Mouse (Mus musculus): ENCODE measurements around the gene Gtf3a. TPM values are rescaled to one million over a fixed set of nuclear protein-coding genes. Genes with fewer than 3 reads are reported as not detected.

The Gtf3a gene
- 9.5 and 12.1 TPM in 2 replicates for polyA plus RNA-seq (2012; rRNA removed)

DNA sequence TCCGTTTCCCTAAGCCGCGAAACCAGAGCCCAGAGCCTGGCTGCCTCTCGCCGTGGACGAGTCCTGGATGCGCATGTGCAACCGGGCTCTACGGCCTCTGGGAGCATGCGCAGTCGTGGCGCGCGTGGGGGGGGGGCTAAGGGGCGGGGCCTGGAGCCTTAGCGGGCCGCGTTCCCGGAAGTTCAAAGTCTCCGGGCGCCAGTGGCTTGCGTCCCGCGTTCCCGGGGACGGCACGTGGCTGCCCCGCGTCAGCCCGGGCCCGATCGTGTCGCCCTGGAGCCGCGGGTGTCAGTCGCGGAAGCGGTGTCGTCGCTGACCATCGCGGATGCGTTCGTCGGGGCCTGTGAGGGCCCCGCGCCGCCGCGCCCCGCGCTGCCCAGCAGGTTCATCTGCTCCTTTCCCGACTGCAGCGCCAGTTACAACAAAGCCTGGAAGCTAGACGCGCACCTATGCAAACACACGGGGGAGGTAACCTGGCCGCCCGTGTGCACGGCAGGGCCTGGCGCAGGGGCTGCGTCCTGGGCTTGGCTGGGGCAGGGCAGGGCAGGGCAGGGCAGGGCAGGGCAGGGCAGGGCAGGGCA is at the start of gene Gtf3a:
Gene Gtf3a, plus strand, starts transcription at position 150 of the 581 bp plus-strand sequence.
- Histone ChIP-seq H3K4me3 (ENCODE audit: control insufficient read depth, low read depth, low read length) (peak within 1 kb of the TSS; percentile 95), H3K27ac (ENCODE audit: control insufficient read depth, insufficient read depth, low read depth, low read length) (peak within 1 kb of the TSS; percentile 90)
- TF ChIP-seq POLR2A (IDR thresholded peaks at IDR 0.05; ENCODE audit: control insufficient read depth, low read depth, low read length) = peak; percentile 88
- no peak for TF ChIP-seq CTCF (IDR thresholded peaks at IDR 0.05; ENCODE audit: control insufficient read depth, insufficient read depth, insufficient replicate concordance, low read depth, low read length)

DNA sequence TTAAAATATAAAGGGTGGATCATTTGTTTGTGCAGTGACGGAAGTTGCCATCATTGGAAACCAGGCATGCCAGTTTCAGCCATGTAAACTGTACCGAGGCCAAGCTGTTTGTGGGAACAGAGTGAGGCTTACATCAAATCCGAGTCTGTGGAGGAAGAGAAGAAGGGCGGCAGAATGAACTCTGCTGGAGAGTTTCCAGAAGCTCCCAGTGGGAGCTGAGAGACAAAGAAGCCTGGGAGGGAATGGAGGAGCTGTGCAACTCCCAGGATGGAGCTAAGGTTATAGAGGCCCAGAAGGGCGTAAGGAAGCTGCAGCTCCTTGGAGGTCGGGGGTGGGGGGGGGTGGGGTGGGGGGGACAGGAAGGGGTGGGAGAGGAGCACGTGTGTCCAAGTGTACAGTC is 48.1 kb upstream of the Gtf3a start:
- TF ChIP-seq POLR2A (IDR thresholded peaks at IDR 0.05; ENCODE audit: control insufficient read depth, low read depth, low read length) (no peak), CTCF (IDR thresholded peaks at IDR 0.05; ENCODE audit: control insufficient read depth, insufficient read depth, insufficient replicate concordance, low read depth, low read length) (no peak)
- Histone ChIP-seq H3K4me1 (ENCODE audit: control insufficient read depth, insufficient read depth, low read length) (peaks cover 2% of the 10 kb centered on the region; the same call in 1 of the 2 replicates), H3K4me3 (ENCODE audit: control insufficient read depth, low read depth, low read length) (no peak overlapping the region), H3K27me3 (ENCODE audit: control insufficient read depth, insufficient read depth, low read length) (no peaks in the 10 kb centered on the region), H3K27ac (ENCODE audit: control insufficient read depth, insufficient read depth, low read depth, low read length) (no peak overlapping the region), H3K36me3 (ENCODE audit: control insufficient read depth, insufficient read depth, low read length) (no peaks in the 10 kb centered on the region)

More for the DNA sequence above, at the start of gene Gtf3a:
- Histone ChIP-seq H3K4me1 (ENCODE audit: control insufficient read depth, insufficient read depth, low read length) (no peaks in the 10 kb centered on the region; the same call in 1 of the 2 replicates), H3K27me3 (ENCODE audit: control insufficient read depth, insufficient read depth, low read length) (no peaks in the 10 kb centered on the region), H3K36me3 (ENCODE audit: control insufficient read depth, insufficient read depth, low read length) (no peaks in the 10 kb centered on the region)

DNA sequence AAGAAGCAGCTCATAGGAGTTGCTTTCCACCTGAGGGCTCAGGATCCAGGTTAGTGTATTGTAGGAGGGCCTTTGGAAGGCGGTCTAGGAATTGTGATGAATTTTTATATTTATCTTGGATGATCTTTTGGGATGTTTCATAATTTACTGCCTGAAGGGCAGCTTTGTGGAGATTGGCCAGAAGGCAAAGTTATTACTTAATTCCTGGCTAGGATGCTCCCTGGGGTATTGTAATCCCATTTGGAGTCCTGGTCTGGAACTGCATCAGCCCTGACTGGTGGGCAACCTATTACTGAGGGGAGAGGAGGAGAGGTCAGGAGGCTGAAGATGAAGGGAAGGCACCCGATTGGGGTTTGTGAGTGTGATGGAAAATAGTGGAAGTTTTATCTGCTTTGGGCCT is 47.0 kb upstream of the Gtf3a start:
- Histone ChIP-seq H3K4me1 (ENCODE audit: control insufficient read depth, insufficient read depth, low read length) (no peaks in the 10 kb centered on the region), H3K4me3 (ENCODE audit: control insufficient read depth, low read depth, low read length) (no peak overlapping the region), H3K36me3 (ENCODE audit: control insufficient read depth, insufficient read depth, low read length) (no peaks in the 10 kb centered on the region), H3K27ac (ENCODE audit: control insufficient read depth, insufficient read depth, low read depth, low read length) (no peak overlapping the region), H3K27me3 (ENCODE audit: control insufficient read depth, insufficient read depth, low read length) (no peaks in the 10 kb centered on the region)
- TF ChIP-seq CTCF (IDR thresholded peaks at IDR 0.05; ENCODE audit: control insufficient read depth, insufficient read depth, insufficient replicate concordance, low read depth, low read length) = no peak

DNA sequence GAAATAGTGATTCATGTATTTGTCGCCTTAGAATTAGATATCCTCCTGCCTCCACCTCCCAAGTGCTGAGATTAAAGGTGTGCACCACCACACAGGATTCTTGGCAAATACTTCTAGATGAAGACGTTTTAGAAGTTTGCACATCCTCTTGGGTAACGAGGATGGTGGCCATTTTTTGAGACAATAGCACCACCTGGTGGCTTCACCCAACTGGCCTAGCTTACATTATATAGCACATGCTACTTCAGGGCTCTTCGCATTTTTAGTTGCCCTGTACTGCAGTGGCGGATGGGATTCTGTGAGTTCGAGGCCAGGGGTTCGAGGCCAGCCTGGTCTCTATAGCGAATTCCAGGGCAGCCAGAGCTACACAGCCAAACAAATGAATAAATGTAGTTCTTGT is 44.1 kb upstream of the Gtf3a start:
- TF ChIP-seq POLR2A (IDR thresholded peaks at IDR 0.05; ENCODE audit: control insufficient read depth, low read depth, low read length) (no peak), CTCF (IDR thresholded peaks at IDR 0.05; ENCODE audit: control insufficient read depth, insufficient read depth, insufficient replicate concordance, low read depth, low read length) (no peak)
- H3K36me3 ChIP-seq (ENCODE audit: control insufficient read depth, insufficient read depth, low read length) = no peaks in the 10 kb centered on the region
- H3K4me3 ChIP-seq (ENCODE audit: control insufficient read depth, low read depth, low read length) = no peak overlapping the region
- no peaks in the 10 kb centered on the region for H3K4me1 ChIP-seq (ENCODE audit: control insufficient read depth, insufficient read depth, low read length)
- no peak overlapping the region for H3K27ac ChIP-seq (ENCODE audit: control insufficient read depth, insufficient read depth, low read depth, low read length)
- no peaks in the 10 kb centered on the region for H3K27me3 ChIP-seq (ENCODE audit: control insufficient read depth, insufficient read depth, low read length)

DNA sequence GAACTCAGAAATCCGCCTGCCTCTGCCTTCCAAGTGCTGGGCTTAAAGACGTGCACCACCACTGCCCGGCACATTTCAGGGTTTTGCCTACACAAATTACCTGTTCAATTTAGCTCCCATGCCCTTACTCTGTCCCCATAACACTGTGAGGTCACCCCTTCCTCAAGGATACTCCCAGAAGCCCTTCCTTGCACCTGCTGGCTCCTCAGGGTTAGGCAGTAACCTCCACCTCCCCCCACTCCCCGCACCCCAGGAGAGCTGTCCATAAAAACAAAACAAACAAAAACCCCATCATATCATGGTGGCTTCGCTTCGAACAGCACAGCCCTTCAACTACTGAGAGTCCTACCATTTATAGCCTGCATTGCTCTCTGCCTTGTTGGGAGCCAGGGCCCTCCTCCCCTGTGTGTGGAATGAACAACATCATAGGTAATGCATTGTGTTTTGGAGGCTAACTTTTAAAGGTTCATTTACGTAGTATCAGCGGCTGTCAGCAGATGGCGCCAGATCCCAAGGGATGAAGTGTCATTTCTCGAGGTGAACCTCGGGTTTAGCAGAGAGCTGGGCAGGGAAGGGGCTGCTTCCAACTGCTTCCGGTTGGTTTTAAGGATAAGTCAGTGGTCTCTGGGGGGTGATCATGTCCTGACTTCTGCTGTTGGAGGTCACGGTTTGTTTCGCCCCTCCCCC is 42.8 kb upstream of the Gtf3a start:
- H3K4me3 ChIP-seq (ENCODE audit: control insufficient read depth, low read depth, low read length) = peak overlapping the region; percentile 30
- H3K36me3 ChIP-seq (ENCODE audit: control insufficient read depth, insufficient read depth, low read length) = no peaks in the 10 kb centered on the region
- TF ChIP-seq POLR2A (IDR thresholded peaks at IDR 0.05; ENCODE audit: control insufficient read depth, low read depth, low read length) = no peak
- TF ChIP-seq CTCF (IDR thresholded peaks at IDR 0.05; ENCODE audit: control insufficient read depth, insufficient read depth, insufficient replicate concordance, low read depth, low read length) = peak; percentile 76; the same call in 1 of the 2 replicates
- no peaks in the 10 kb centered on the region for H3K4me1 ChIP-seq (ENCODE audit: control insufficient read depth, insufficient read depth, low read length)
- H3K27ac ChIP-seq (ENCODE audit: control insufficient read depth, insufficient read depth, low read depth, low read length) = no peak overlapping the region
- no peaks in the 10 kb centered on the region for H3K27me3 ChIP-seq (ENCODE audit: control insufficient read depth, insufficient read depth, low read length)

DNA sequence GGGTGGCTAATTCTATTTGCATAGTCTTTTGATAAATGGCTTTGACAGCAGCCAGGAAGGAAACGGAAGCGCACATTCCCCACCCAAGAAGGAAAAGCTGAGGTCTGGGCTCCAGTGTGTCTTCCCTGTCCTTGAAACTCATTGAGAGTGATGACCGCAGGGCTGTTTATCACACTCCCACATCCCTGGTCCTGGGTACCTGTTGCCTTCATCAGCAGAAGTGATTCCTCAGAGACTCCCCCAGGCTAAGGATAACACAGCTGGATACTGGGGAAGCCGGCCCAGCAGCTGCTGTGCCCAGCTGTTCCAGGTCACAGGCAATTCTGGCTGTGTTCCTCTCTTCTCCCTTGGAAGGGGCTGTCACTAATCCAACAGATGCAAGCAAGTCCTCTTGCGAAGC is 40.9 kb upstream of the Gtf3a start:
- Histone ChIP-seq H3K27ac (ENCODE audit: control insufficient read depth, insufficient read depth, low read depth, low read length) (no peak overlapping the region), H3K4me1 (ENCODE audit: control insufficient read depth, insufficient read depth, low read length) (no peaks in the 10 kb centered on the region), H3K36me3 (ENCODE audit: control insufficient read depth, insufficient read depth, low read length) (no peaks in the 10 kb centered on the region), H3K4me3 (ENCODE audit: control insufficient read depth, low read depth, low read length) (no peak overlapping the region), H3K27me3 (ENCODE audit: control insufficient read depth, insufficient read depth, low read length) (no peaks in the 10 kb centered on the region)
- TF ChIP-seq POLR2A (IDR thresholded peaks at IDR 0.05; ENCODE audit: control insufficient read depth, low read depth, low read length) = no peak
- no peak for TF ChIP-seq CTCF (IDR thresholded peaks at IDR 0.05; ENCODE audit: control insufficient read depth, insufficient read depth, insufficient replicate concordance, low read depth, low read length)

DNA sequence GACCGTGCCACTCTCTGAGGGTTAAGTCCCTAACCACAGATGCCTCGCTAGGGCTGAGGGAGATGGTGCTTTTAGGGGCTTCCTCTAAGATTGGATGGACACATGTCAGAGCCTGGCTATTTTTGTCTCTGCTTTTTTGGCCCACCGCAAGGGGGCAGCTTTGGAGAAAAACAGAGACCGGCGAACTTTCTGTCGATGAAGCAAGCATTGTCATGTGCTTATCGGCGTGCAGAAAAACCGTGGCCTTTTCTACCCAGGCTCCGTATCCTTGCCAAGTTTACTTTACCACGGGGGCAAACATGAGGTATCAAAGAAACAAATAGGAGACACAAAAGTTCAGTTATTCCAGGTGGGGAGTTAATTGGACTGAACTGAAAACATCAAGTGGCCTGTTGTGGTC is 39.8 kb upstream of the Gtf3a start:
- TF ChIP-seq CTCF (IDR thresholded peaks at IDR 0.05; ENCODE audit: control insufficient read depth, insufficient read depth, insufficient replicate concordance, low read depth, low read length) (no peak), POLR2A (IDR thresholded peaks at IDR 0.05; ENCODE audit: control insufficient read depth, low read depth, low read length) (no peak)
- no peak overlapping the region for H3K27ac ChIP-seq (ENCODE audit: control insufficient read depth, insufficient read depth, low read depth, low read length)
- H3K4me3 ChIP-seq (ENCODE audit: control insufficient read depth, low read depth, low read length) = no peak overlapping the region
- no peaks in the 10 kb centered on the region for H3K27me3 ChIP-seq (ENCODE audit: control insufficient read depth, insufficient read depth, low read length)
- H3K4me1 ChIP-seq (ENCODE audit: control insufficient read depth, insufficient read depth, low read length) = no peaks in the 10 kb centered on the region
- no peaks in the 10 kb centered on the region for H3K36me3 ChIP-seq (ENCODE audit: control insufficient read depth, insufficient read depth, low read length)

All from testis, adult 2 months (tissue).